Mouse (Mus musculus): ENCODE results near the gene Tpsg1.

GRCm38 (mm10) chr17:25361291-25361690 is 7.8 kb upstream of the Tpsg1 start:
- no peak for TF ChIP-seq CTCF (IDR thresholded peaks at IDR 0.05; ENCODE audit: extremely low read depth, insufficient read depth, insufficient read length, insufficient replicate concordance)
- TF ChIP-seq POLR2A (IDR thresholded peaks at IDR 0.05; ENCODE audit: low read depth, low read length) = no peak
